Mouse (Mus musculus): Measurements from ENCODE around the gene Klc2. TPM values are rescaled to one million over a fixed set of nuclear protein-coding genes. Genes with fewer than 3 reads are reported as not detected.
A peak's percentile ranks its signal among the peaks of the same experiment; 100 is the strongest.
"Not testable (repeated sequence)": the region's sequence is repeated elsewhere in the genome, so short reads cannot be mapped to it uniquely, and the experiment has no call there.

The Klc2 gene
- total and polyA plus RNA-seq, 3 experiments = 7.3 to 30.3 TPM; not detected in 1

GRCm38 (mm10) chr19:5150358-5150757, 32.0 kb upstream of the Klc2 start:
- Histone ChIP-seq H3K79me2 (ENCODE audit: control insufficient read depth, insufficient read depth, low read length, poor library complexity) (no peaks in the 10 kb centered on the region), H3K27me3 (ENCODE audit: control insufficient read depth in 1 of 2, insufficient read depth in 2 of 2, low read length in 2 of 2) (no peaks in the 10 kb centered on the region), H3K9me3 (replicated peaks; ENCODE audit: insufficient read depth, low read length) (no peaks in the 10 kb centered on the region), H3K36me3 (ENCODE audit: control insufficient read depth in 1 of 2, insufficient read depth in 2 of 2, low read length in 2 of 2) (peaks cover 0 to 6% of the 10 kb centered on the region in 2 experiments; a peak in 2 of 4 replicates), H3K9ac (ENCODE audit: control insufficient read depth, low read depth, low read length, poor library complexity, severe bottlenecking) (no peak overlapping the region), H3K27ac (ENCODE audit: control insufficient read depth, low read depth, low read length) (no peak overlapping the region), H3K4me3 (ENCODE audit: control insufficient read depth in 1 of 2, insufficient read depth in 1 of 2, low read depth in 2 of 2, low read length in 2 of 2) (no peak overlapping the region), H3K4me1 (ENCODE audit: control insufficient read depth in 1 of 2, insufficient read depth in 2 of 2, low read length in 2 of 2) (peaks cover 0 to 10% of the 10 kb centered on the region in 2 experiments; a peak in 1 of 4 replicates)
- TF ChIP-seq RCOR1 (IDR thresholded peaks at IDR 0.05; ENCODE audit: low read depth, low read length) = no peak
- no peak for TF ChIP-seq MAX (IDR thresholded peaks at IDR 0.05; ENCODE audit: low read length)
- no peak for TF ChIP-seq NELFE (IDR thresholded peaks at IDR 0.05; ENCODE audit: low read depth, low read length)
- no peak for TF ChIP-seq SIN3A (IDR thresholded peaks at IDR 0.05; ENCODE audit: low read length)
- no peak for TF ChIP-seq BHLHE40 (IDR thresholded peaks at IDR 0.05; ENCODE audit: borderline replicate concordance, low read depth, low read length)
- no peak for TF ChIP-seq MAFK (IDR thresholded peaks at IDR 0.05; ENCODE audit: borderline replicate concordance, low read depth, low read length)
- TF ChIP-seq NRF1 (IDR thresholded peaks at IDR 0.05; ENCODE audit: insufficient read depth, low read depth, low read length, poor library complexity, severe bottlenecking) = no peak
- TF ChIP-seq ZMIZ1 (IDR thresholded peaks at IDR 0.05; ENCODE audit: low read depth, low read length) = no peak
- TF ChIP-seq CTCF (IDR thresholded peaks at IDR 0.05 in 2 of 3, conservative IDR thresholded peaks at IDR 0.05 in 1 of 3; ENCODE audit: control insufficient read depth in 1 of 3, insufficient read depth in 1 of 3, low read depth in 2 of 3, low read length in 3 of 3, poor library complexity in 1 of 3, severe bottlenecking in 1 of 3) = no peak
- no peak for TF ChIP-seq ELF1 (IDR thresholded peaks at IDR 0.05; ENCODE audit: low read depth, low read length)
- TF ChIP-seq HCFC1 (IDR thresholded peaks at IDR 0.05; ENCODE audit: low read depth, low read length) = no peak
- no peak for TF ChIP-seq USF1 (IDR thresholded peaks at IDR 0.05; ENCODE audit: low read depth, low read length)
- TF ChIP-seq MEF2A (IDR thresholded peaks at IDR 0.05; ENCODE audit: extremely low read depth, insufficient replicate concordance, low read depth, low read length, poor library complexity, severe bottlenecking) = no peak
- TF ChIP-seq KAT2A (conservative IDR thresholded peaks at IDR 0.05; ENCODE audit: low read depth, low read length) = no peak
- no peak for DNase-seq (ENCODE audit: low read depth, low spot score)

- H3K27me3 ChIP-seq (ENCODE audit: control insufficient read depth in 1 of 2, insufficient read depth in 2 of 2, low read length in 2 of 2); H3K79me2 ChIP-seq (ENCODE audit: control insufficient read depth, insufficient read depth, low read length, poor library complexity); H3K9me3 ChIP-seq (replicated peaks; ENCODE audit: insufficient read depth, low read length); H3K4me1 ChIP-seq (ENCODE audit: control insufficient read depth in 1 of 2, insufficient read depth in 2 of 2, low read length in 2 of 2); H3K36me3 ChIP-seq (ENCODE audit: control insufficient read depth in 1 of 2, insufficient read depth in 2 of 2, low read length in 2 of 2); H3K9ac ChIP-seq (ENCODE audit: control insufficient read depth, low read depth, low read length, poor library complexity, severe bottlenecking); H3K4me3 ChIP-seq (ENCODE audit: control insufficient read depth in 1 of 2, insufficient read depth in 1 of 2, low read depth in 2 of 2, low read length in 2 of 2): not testable (repeated sequence)
- H3K27ac ChIP-seq (ENCODE audit: control insufficient read depth, low read depth, low read length) = peak overlapping the region; percentile 30; the same call in 1 of the 2 replicates
- peak; percentile 49 for DNase-seq (ENCODE audit: low read depth, low spot score)
These were observed 30.7 kb upstream of the Klc2 start for GRCm38 (mm10) chr19:5149041-5149440.

GRCm38 (mm10) chr19:5139640-5140039, 21.3 kb upstream of the Klc2 start:
- H3K79me2 ChIP-seq (ENCODE audit: control insufficient read depth, insufficient read depth, low read length, poor library complexity) = no peaks in the 10 kb centered on the region
- no peaks in the 10 kb centered on the region for H3K9me3 ChIP-seq (replicated peaks; ENCODE audit: insufficient read depth, low read length)
- peak; percentile 31; the same call in 1 of the 2 replicates for TF ChIP-seq SIN3A (IDR thresholded peaks at IDR 0.05; ENCODE audit: low read length)
- peak; percentile 63 for TF ChIP-seq ZC3H11A (IDR thresholded peaks at IDR 0.05; ENCODE audit: low read depth, low read length)
- peak; percentile 68 for TF ChIP-seq SMC3 (IDR thresholded peaks at IDR 0.05; ENCODE audit: low read depth, low read length)
- TF ChIP-seq E2F4 (IDR thresholded peaks at IDR 0.05; ENCODE audit: borderline replicate concordance, low read depth, low read length) = no peak
- peak; percentile 37 to 85 (median 65) for TF ChIP-seq CTCF (IDR thresholded peaks at IDR 0.05 in 2 of 3, conservative IDR thresholded peaks at IDR 0.05 in 1 of 3; ENCODE audit: control insufficient read depth in 1 of 3, insufficient read depth in 1 of 3, low read depth in 2 of 3, low read length in 3 of 3, poor library complexity in 1 of 3, severe bottlenecking in 1 of 3)
- TF ChIP-seq RAD21 (IDR thresholded peaks at IDR 0.05; ENCODE audit: low read depth, low read length) = peak; percentile 83
- no peak for TF ChIP-seq MAX (IDR thresholded peaks at IDR 0.05; ENCODE audit: low read length)
- TF ChIP-seq ELF1 (IDR thresholded peaks at IDR 0.05; ENCODE audit: low read depth, low read length) = no peak
- peak; percentile 56 for DNase-seq (ENCODE audit: low read depth, low spot score)
- H3K4me1 ChIP-seq (ENCODE audit: control insufficient read depth in 1 of 2, insufficient read depth in 2 of 2, low read length in 2 of 2) = no peaks in the 10 kb centered on the region
- no peak overlapping the region for H3K4me3 ChIP-seq (ENCODE audit: control insufficient read depth in 1 of 2, insufficient read depth in 1 of 2, low read depth in 2 of 2, low read length in 2 of 2)
- no peak overlapping the region for H3K27ac ChIP-seq (ENCODE audit: control insufficient read depth, low read depth, low read length)
- H3K27me3 ChIP-seq (ENCODE audit: control insufficient read depth in 1 of 2, insufficient read depth in 2 of 2, low read length in 2 of 2) = no peaks in the 10 kb centered on the region
- H3K9ac ChIP-seq (ENCODE audit: control insufficient read depth, low read depth, low read length, poor library complexity, severe bottlenecking) = no peak overlapping the region
- H3K36me3 ChIP-seq (ENCODE audit: control insufficient read depth in 1 of 2, insufficient read depth in 2 of 2, low read length in 2 of 2) = no peaks in the 10 kb centered on the region

Measured in MEL (cell line).